Mouse (Mus musculus) hindbrain, embryonic 10.5 days (tissue): ENCODE results near the gene Gm43951. TPM values are rescaled to one million over a fixed set of nuclear protein-coding genes. Genes with fewer than 3 reads are reported as not detected.

Source experiments
- polyA plus RNA-seq: library from polyadenylated mRNA; unstranded; fragments of >200 nt; fragmentation: Nextera tagmentation; extraction: Ambion mirVana; gene quantifications from 2 replicates; pipeline ENCODE4 v1.2.1, GENCODE M21; 2016

Gm43951 gene
- polyA plus RNA-seq, 1 experiment from 2014 or later: 0.44 TPM

Other genes starting within 250 kb of the Gm43951 start
- 0.31 and 0.55 TPM in 2 replicates for gene Aipl1, start 169.3 kb downstream of the Gm43951 start, polyA plus RNA-seq
- gene Pimreg, start 164.8 kb downstream of the Gm43951 start, polyA plus RNA-seq: 228 and 229 TPM in 2 replicates
- 0.20 and 0.31 TPM in 2 replicates for gene Pitpnm3, start 71.1 kb downstream of the Gm43951 start, polyA plus RNA-seq
- gene 4933427D14Rik, start 619 bp upstream of the Gm43951 start, polyA plus RNA-seq: 15.5 and 18.9 TPM in 2 replicates
- 177 and 182 TPM in 2 replicates for gene Txndc17, start 707 bp upstream of the Gm43951 start, polyA plus RNA-seq
- gene Med31, start 8.8 kb upstream of the Gm43951 start, polyA plus RNA-seq: 54.9 and 57.2 TPM in 2 replicates
- gene Slc13a5, start 60.4 kb upstream of the Gm43951 start, polyA plus RNA-seq: 0.44 and 0.63 TPM in 2 replicates
- 2.3 and 2.9 TPM in 2 replicates for gene Xaf1, start 94.8 kb upstream of the Gm43951 start, polyA plus RNA-seq
- not detected in 2 replicates for gene Fbxo39, start 107.6 kb upstream of the Gm43951 start, polyA plus RNA-seq
- 7.0 and 7.7 TPM in 2 replicates for gene Tekt1, start 155.6 kb upstream of the Gm43951 start, polyA plus RNA-seq
- gene Smtnl2, start 204.9 kb upstream of the Gm43951 start, polyA plus RNA-seq: 10.7 and 22.8 TPM in 2 replicates
- not detected in 2 replicates for gene Ggt6, start 228.7 kb upstream of the Gm43951 start, polyA plus RNA-seq
- gene Mybbp1a, start 234.5 kb upstream of the Gm43951 start, polyA plus RNA-seq: 148 and 215 TPM in 2 replicates